Mouse (Mus musculus) cerebellum, postnatal 10 days (tissue): ENCODE results near the gene Specc1l.

ENCODE experiments used
- DNase-seq, 2 experiments: peaks; one replicate each; pipeline ENCODE4 v3.0.0; 2021; ENCODE audit warnings: mixed read lengths in 2 of 2

Gene Specc1l

GRCm38 (mm10) chr10:75224630-75225029 is 12.8 kb downstream of the Specc1l start:
- DNase-seq, result no peak

GRCm38 (mm10) chr10:75227381-75227780 is 15.5 kb downstream of the Specc1l start:
- no peak for DNase-seq

GRCm38 (mm10) chr10:75230572-75230971 is 18.7 kb downstream of the Specc1l start:
- DNase-seq, result peak in 1 of 2 experiments; percentile 50

GRCm38 (mm10) chr10:75231876-75232275 is 20.0 kb downstream of the Specc1l start:
- DNase-seq, result no peak

GRCm38 (mm10) chr10:75232612-75233155 is 20.8 kb downstream of the Specc1l start:
- DNase-seq, result no peak

- no peak for DNase-seq
Observed at GRCm38 (mm10) chr10:75233489-75233888, 21.6 kb downstream of the Specc1l start.

GRCm38 (mm10) chr10:75235726-75236125 is 23.9 kb downstream of the Specc1l start:
- DNase-seq, result no peak

GRCm38 (mm10) chr10:75236156-75236555 is 24.3 kb downstream of the Specc1l start:
- no peak for DNase-seq

GRCm38 (mm10) chr10:75237166-75237565 is 25.3 kb downstream of the Specc1l start:
- DNase-seq, result no peak

- no peak for DNase-seq
Observed at GRCm38 (mm10) chr10:75240583-75241250, 28.8 kb downstream of the Specc1l start.

- peak; percentile 85 to 87 for DNase-seq
Observed at GRCm38 (mm10) chr10:75245806-75246205, 33.9 kb downstream of the Specc1l start.

GRCm38 (mm10) chr10:75246331-75246730 is 34.5 kb downstream of the Specc1l start:
- DNase-seq, result peak; percentile 65 to 71

- peak; percentile 57 to 61 for DNase-seq
Observed at GRCm38 (mm10) chr10:75251011-75251410, 39.1 kb downstream of the Specc1l start.

- peak; percentile 69 to 80 for DNase-seq
Observed at GRCm38 (mm10) chr10:75252301-75253022, 40.6 kb downstream of the Specc1l start.

GRCm38 (mm10) chr10:75255091-75255490 is 43.2 kb downstream of the Specc1l start:
- peak; percentile 46 to 59 for DNase-seq

GRCm38 (mm10) chr10:75257401-75257800 is 45.5 kb downstream of the Specc1l start:
- DNase-seq, result no peak

GRCm38 (mm10) chr10:75258241-75258640 is 46.4 kb downstream of the Specc1l start:
- DNase-seq, result no peak

GRCm38 (mm10) chr10:75261268-75261667 is 49.4 kb downstream of the Specc1l start:
- DNase-seq, result no peak

- DNase-seq, result no peak
Observed at GRCm38 (mm10) chr10:75264993-75265555, 53.2 kb downstream of the Specc1l start.

- no peak for DNase-seq
Observed at GRCm38 (mm10) chr10:75273020-75273419, 61.1 kb downstream of the Specc1l start.

GRCm38 (mm10) chr10:75276427-75277013 is 64.6 kb downstream of the Specc1l start:
- no peak for DNase-seq

GRCm38 (mm10) chr10:75277501-75277900 is 65.6 kb downstream of the Specc1l start:
- DNase-seq, result peak; percentile 60 to 65

GRCm38 (mm10) chr10:75282648-75283047 is 70.8 kb downstream of the Specc1l start:
- no peak for DNase-seq
